Mouse (Mus musculus) retina, embryonic 14.5 days (tissue): Measurements from ENCODE around the gene Hjurp.
"Not testable (repeated sequence)": the region's sequence is repeated elsewhere in the genome, so short reads cannot be mapped to it uniquely, and the experiment has no call there.

Source experiments
- DNase-seq: peaks from one replicate; pipeline ENCODE4 v3.0.0-alpha.2; 2015; ENCODE audit warnings: low spot score

Hjurp gene

GRCm38 (mm10) chr1:88223011-88223515 is 54.4 kb downstream of the Hjurp start:
- DNase-seq, result not testable (repeated sequence)

- no peak for DNase-seq
These were observed 55.2 kb downstream of the Hjurp start for GRCm38 (mm10) chr1:88222216-88222615.

GRCm38 (mm10) chr1:88220336-88220735 is 57.1 kb downstream of the Hjurp start:
- DNase-seq, result no peak

- DNase-seq, result no peak
These were observed 58.4 kb downstream of the Hjurp start for GRCm38 (mm10) chr1:88219054-88219453.

GRCm38 (mm10) chr1:88218591-88218990 is 58.8 kb downstream of the Hjurp start:
- no peak for DNase-seq

GRCm38 (mm10) chr1:88218051-88218450 is 59.4 kb downstream of the Hjurp start:
- DNase-seq, result no peak

GRCm38 (mm10) chr1:88217576-88217975 is 59.9 kb downstream of the Hjurp start:
- DNase-seq, result no peak

GRCm38 (mm10) chr1:88217144-88217543 is 60.3 kb downstream of the Hjurp start:
- no peak for DNase-seq

- no peak for DNase-seq
These were observed 60.9 kb downstream of the Hjurp start for GRCm38 (mm10) chr1:88216551-88216950.

- DNase-seq, result no peak
These were observed 61.7 kb downstream of the Hjurp start for GRCm38 (mm10) chr1:88215466-88216380.

- no peak for DNase-seq
These were observed 62.9 kb downstream of the Hjurp start for GRCm38 (mm10) chr1:88214462-88214952.

- no peak for DNase-seq
These were observed 63.5 kb downstream of the Hjurp start for GRCm38 (mm10) chr1:88213766-88214461.

- DNase-seq, result no peak
These were observed 64.4 kb downstream of the Hjurp start for GRCm38 (mm10) chr1:88213061-88213460.
